Mouse (Mus musculus) urinary bladder, postnatal 4 days (tissue): ENCODE measurements around the gene Slc34a3.

Experiments used
- DNase-seq, 2 experiments: peaks; one replicate each; pipeline ENCODE4 v3.0.0; 2021 to 2022; ENCODE audit warnings: low spot score in 2 of 2

The Slc34a3 gene

GRCm38 (mm10) chr2:25252331-25252730, 18.2 kb upstream of the Slc34a3 start:
- DNase-seq = no peak

- DNase-seq = no peak
These were observed 12.3 kb upstream of the Slc34a3 start, which contains the start of gene AL732309.1 for GRCm38 (mm10) chr2:25246183-25247072. TSS of gene AL732309.1 (minus strand) at chr2:25246863.

GRCm38 (mm10) chr2:25244144-25244543, 10.0 kb upstream of the Slc34a3 start:
- DNase-seq = no peak

- DNase-seq = no peak
These were observed 9.2 kb upstream of the Slc34a3 start for GRCm38 (mm10) chr2:25243342-25243741.

DNA sequence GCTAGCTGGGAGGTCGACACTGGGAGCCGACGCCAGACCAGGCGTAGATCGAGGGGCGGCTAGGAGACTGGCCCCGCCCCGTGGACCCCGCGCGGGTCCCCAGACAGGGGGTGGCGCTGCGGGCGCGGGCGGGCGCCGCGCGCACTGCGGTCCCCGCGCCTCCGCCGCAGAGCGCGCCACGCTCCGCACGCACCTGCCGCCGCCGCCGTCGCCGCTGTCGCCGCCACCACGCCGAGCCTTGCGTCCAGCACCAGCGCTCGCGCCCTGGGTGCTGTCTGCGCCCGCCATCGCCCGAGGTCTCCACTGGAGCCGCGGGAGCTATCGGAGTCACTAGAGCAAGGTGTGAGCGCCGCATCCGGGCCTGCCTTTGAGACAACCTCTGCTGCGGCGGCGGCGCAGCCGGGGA, 7.9 kb upstream of the Slc34a3 start, which contains the start of the genes Rnf208 and Cysrt1:
TSS of gene Rnf208 (plus strand) at position 155 of the 406 bp plus-strand sequence.
TSS of gene Cysrt1 (minus strand) at position 352 of the 406 bp plus-strand sequence.
- no peak for DNase-seq

DNA sequence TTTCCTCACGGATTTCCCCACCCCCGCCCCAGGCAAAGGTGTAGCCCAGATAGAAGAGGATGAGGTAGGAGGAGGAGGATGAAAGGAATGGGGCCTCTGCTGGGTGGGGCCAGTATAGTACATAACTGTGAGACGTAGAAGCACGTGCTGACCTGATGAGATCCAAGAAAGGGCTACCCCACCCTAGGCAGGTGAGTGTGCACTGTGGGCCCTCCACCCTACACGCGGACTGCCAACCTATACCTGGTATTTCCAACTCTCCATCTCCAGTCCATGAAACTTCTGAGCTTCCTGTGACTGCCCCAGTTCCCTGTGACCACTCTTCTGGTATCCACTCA, 7.2 kb upstream of the Slc34a3 start:
- DNase-seq = no peak

DNA sequence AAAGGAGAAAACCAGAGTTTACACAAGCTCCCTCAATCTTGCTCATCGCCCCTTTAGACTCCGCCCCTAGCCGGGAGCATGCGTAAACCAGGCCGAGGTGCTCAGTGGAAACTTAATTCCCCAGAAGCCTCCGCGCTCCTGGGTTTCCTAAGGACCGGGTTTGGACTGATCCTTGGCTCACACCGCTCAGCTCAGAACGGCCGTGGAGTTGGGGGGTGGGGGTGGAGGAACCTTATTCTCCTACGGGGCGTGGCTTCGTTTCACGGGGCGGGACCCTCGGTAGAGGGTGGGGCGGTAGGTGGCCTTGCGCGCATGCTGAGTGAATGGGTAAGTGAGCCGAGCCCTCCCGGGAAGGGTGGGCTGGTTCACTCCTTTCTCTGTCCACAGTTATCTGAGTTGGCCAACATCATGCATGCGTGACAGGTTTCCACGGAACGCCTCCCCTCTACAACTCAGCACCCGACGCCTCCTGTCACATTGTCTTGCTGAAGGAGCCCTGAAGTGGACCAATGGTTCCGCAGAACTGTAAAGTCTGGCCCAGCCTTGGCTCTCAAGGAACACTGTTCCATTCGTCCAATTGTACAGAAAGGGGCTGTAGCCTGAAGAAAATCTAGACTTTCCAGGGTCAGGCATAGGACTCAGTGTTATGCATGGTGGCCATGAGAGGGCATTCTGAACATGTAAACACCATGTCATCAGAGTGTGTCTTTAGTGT, 6.7 kb upstream of the Slc34a3 start:
- peak; percentile 61 to 69 for DNase-seq

- DNase-seq = no peak
These were observed 6.1 kb upstream of the Slc34a3 start for GRCm38 (mm10) chr2:25240310-25240709.

GRCm38 (mm10) chr2:25239766-25240165, 5.6 kb upstream of the Slc34a3 start:
- DNase-seq = no peak

GRCm38 (mm10) chr2:25238106-25238505, 3.9 kb upstream of the Slc34a3 start:
- no peak for DNase-seq

DNA sequence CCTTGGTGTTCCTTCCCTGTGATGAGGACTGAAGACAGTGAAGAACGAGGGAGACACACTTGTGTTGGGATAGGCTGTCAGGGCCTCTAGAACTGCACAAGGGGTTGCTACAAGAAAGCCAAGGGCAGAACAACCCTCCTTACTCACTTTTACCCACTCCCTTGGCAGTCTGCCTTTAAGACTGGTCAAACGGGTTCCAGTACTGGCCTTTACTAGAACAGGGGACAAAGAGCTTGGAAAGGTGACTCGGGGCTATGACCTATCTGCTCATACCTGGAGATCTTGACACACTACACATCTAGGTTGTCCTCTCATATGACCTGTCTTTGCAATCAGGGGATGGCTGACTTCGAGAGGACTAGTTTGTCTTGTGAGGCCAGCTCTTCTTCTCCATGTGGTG, 3.4 kb upstream of the Slc34a3 start:
- DNase-seq = no peak

GRCm38 (mm10) chr2:25236614-25237013, 2.5 kb upstream of the Slc34a3 start, which contains the start of gene Rnf224:
TSS of gene Rnf224 (minus strand) at chr2:25236787.
- no peak for DNase-seq

DNA sequence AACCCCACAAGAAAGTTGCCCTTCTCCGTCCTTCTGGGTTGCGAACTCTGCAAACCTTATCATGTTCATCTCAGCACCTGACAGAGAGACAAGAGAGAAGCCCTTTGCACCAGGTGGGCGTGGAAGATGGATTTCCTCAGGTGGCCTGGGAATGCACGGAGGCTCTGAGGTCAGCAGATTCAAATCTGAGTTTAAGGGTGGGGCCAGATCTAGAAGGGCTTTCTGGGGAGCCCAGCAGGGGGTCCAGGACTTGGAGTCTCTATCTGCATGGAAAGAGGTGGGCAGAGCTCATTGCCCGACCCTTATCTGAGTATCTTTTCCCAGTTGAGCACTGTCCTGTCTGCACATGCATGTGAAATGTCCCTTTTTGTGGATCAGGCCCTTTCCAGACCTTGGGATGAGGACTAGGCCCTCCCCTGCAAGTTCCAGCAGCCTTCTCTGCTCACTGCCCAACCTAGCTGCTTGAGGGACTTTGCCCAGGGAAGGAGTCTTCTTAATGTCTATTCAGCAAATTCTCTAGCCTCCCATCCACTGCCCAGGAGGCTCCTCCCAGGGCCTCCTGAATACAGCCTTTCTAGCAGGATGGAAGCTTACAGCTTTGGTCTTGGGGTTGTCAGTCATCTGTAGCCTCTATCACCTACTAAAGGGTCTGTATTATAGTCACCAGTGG, 522 bp upstream of the Slc34a3 start:
- no peak for DNase-seq

- no peak for DNase-seq
These were observed 743 bp downstream of the Slc34a3 start for GRCm38 (mm10) chr2:25233421-25233820.

GRCm38 (mm10) chr2:25231038-25231437, 3.1 kb downstream of the Slc34a3 start:
- no peak for DNase-seq

DNA sequence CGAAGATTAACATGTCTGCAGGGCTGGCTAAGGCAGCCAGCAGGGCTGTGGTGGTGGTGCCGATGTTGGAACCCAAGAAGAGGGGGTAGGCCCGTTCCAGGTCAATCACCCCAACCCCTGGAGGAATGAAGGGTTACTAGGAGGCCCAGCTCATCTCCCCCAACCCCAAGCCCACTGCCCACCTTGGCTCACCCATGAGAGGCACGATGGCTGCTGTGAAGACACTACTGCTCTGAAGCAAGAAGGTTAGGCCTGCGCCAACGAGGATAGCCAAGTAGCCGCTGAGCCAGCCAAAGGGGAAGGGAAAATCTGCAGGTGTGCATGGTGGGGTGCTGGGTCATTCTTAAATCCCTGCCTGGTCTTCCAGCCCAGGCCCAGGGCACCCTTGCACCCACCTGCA, 3.6 kb downstream of the Slc34a3 start:
- no peak for DNase-seq

DNA sequence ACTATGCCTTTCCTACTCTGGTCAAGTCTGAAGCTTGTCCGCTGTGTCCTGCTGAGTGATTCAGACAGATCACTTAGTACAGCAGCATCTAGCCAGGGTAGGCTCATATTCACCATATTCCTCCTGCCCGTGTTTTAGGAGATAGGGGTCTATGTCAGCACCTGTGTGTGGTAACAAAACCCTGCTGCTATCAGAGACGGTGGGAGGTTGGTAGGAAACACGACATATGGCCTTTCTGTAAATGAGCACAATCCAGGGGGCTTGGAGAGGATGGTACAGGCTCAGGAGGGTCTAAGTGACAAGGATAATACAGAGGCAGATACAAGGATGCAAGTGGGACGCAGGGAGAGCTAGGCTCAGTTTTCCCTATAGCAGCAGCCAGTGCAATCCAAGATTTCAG, 4.6 kb downstream of the Slc34a3 start:
- no peak for DNase-seq

DNA sequence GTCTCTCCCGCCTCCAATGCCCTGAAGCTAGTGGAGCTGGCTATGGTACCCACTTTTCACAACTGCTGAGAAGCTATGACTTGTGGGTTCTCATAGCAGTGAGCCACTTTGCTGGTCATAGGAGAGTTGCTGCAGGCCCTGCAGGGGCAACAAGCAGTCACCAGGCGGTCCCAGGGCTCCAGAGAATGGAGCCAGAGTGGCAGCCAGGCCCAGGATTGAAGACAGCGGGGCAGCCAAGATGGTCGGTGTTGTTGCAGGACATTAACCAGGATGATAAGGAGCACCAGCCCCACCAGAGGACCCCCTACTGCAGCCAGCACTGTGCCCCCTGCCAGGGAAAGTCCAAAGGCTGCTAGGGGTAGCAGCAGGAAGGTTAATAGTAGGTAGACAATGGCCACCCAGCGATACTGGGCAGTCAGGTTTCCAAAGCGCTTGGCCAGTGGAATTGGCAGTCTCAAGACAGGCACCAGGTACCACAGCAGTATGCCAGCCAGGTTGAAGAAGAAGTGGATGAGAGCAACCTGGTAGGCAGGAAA, 5.1 kb downstream of the Slc34a3 start:
- no peak for DNase-seq

DNA sequence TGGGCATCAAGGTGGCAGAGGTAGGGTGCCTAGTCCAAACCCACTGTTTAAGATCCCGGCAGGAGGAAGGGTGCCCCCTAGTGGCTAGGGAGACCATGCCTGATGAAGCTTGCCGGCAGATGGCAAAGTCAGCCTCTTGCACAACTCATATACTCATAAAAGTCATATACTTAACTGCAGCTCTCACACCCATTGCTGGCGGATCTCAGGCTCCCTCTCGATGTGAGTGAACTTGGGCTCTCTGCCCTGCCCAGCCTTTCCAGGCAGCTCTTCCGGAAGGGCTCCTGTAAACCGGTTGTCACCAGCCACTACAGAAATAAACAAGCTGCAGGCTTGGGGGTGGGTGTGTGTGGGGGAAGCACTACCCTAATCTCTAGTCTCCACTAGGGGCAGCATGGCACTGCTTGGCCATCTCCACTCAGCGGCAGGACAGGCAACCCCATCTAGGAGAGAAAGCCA, 5.7 kb downstream of the Slc34a3 start:
- DNase-seq = peak; percentile 84 to 86

GRCm38 (mm10) chr2:25227406-25227805, 6.8 kb downstream of the Slc34a3 start:
- DNase-seq = no peak

- no peak for DNase-seq
These were observed 7.3 kb downstream of the Slc34a3 start for GRCm38 (mm10) chr2:25226864-25227263.
